Mouse (Mus musculus): ENCODE data around the gene Sh3glb1. TPM values are rescaled to one million over a fixed set of nuclear protein-coding genes. Genes with fewer than 3 reads are reported as not detected.

Gene Sh3glb1
- polyA plus RNA-seq, 1 experiment: 27.1 TPM

DNA sequence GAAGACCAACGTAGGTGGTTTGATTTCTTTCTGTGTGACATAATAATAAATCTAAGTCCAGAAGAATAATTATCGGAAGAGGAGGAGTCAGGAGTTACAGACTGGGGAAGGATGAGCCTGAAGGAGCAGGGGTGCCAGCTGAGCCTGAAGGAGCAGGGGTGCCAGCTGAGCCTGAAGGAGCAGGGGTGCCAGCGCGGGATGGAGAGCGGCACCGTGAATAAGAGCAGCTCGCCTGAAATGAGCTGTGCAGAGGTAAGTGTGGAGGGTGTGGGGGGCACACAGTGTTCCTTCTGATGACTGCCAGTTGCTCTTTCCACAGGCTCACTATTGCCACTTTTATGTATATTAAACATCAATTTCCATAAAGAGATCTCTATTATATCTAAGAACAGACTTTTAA is 5.1 kb downstream of the Sh3glb1 start:
- no peak for DNase-seq (ENCODE audit: low spot score)

GRCm38 (mm10) chr3:144714606-144715005 is 5.5 kb downstream of the Sh3glb1 start:
- DNase-seq (ENCODE audit: low spot score): no peak

DNA sequence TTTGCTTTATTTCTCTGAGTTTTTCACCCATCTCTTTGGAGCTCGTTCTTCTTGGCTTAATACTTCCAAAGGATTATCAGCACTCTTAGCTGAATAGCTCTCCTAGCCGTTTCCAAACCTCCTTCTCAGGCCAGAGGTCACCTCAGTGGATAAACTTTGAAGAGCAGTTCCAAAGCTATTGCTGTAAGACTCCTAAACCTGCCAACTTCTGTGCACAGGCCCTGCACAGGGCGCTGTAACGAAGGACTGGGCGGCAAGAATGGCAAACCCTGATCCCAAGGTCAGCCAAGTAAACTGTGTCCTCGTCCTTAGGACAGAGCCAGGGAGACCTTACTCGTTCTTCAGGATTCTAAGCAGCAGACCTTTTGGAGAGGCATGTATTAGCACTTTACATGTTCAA is 6.0 kb downstream of the Sh3glb1 start:
- no peak for DNase-seq (ENCODE audit: low spot score)

GRCm38 (mm10) chr3:144711607-144712206 is 8.4 kb downstream of the Sh3glb1 start:
- no peak for DNase-seq (ENCODE audit: low spot score)

GRCm38 (mm10) chr3:144708612-144709011 is 11.5 kb downstream of the Sh3glb1 start:
- DNase-seq (ENCODE audit: low spot score): no peak

- DNase-seq (ENCODE audit: low spot score): no peak
These were observed 16.2 kb downstream of the Sh3glb1 start for GRCm38 (mm10) chr3:144703959-144704358.

DNA sequence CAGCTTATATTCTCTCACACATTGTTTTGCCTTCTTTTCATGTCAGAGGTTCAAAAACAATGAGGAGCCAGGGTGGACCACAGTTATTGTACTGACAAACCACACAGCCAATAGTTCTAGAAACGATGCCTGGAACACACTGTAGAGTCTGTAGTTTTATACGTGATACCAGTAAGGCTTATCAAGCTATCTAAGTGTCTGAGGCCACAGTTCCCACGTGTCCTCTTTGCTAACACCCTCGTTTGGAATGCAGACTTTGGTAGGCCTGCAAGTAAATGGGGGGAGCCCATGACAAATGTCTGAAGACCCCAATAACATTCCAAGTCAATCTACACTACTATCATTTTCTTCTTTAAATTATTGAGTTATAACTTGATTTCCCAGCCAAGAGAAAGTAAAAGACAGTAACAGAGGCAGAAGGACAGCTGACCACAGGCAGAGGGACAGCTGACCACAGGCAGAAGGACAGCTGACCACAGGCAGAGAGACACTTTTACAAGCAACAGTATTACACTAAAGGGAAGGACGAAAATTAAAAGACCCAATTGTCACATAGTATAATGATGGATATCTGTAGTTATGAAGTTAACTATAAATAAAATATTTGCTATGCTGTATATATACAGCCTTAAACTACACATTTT is 21.2 kb downstream of the Sh3glb1 start:
- no peak for DNase-seq (ENCODE audit: low spot score)

- no peak for DNase-seq (ENCODE audit: low spot score)
These were observed 22.2 kb downstream of the Sh3glb1 start for GRCm38 (mm10) chr3:144697942-144698341.

DNA sequence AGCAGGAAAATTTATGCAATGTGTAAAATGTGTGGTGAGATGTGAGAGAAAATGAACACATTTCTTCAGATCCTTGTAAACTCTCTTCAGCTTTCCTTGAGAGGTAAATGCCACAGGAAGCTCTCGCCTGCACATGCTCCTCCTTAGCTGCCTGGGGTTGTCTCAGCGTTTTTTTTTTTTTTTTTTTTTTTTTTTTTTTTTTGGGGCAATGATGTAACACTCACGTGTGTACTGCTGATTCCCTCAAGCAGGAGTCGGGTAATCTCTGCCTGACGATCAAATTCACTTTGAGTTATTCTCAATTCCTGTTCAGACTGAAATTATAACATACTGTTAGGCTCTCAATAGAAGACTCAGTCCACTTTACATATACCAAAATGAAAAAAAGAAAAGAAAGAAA is 23.0 kb downstream of the Sh3glb1 start:
- no peak for DNase-seq (ENCODE audit: low spot score)

- DNase-seq (ENCODE audit: low spot score): no peak
These were observed 25.2 kb downstream of the Sh3glb1 start for GRCm38 (mm10) chr3:144694941-144695340.

DNA sequence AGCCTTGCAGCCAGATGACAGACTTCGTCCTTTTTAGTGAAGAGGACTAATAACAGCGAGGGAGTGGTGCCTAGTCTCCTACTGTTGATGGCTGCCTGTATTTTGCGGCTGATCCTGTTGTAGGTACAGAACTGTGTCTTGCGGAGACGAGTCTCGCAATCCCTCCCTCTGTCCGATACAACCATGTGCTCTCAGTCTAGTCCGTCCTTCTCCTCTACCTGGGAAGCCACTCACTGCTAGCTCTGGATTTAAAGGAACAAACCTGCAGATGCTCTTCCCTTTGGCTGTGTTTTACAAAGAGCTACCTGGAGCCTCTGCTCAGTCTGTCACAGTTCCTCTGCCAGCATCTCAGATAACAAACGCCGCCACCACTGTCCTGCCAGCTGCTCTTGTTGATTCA is 26.1 kb downstream of the Sh3glb1 start:
- no peak for DNase-seq (ENCODE audit: low spot score)

GRCm38 (mm10) chr3:144692052-144692451 is 28.1 kb downstream of the Sh3glb1 start:
- no peak for DNase-seq (ENCODE audit: low spot score)

GRCm38 (mm10) chr3:144689236-144689635 is 30.9 kb downstream of the Sh3glb1 start:
- DNase-seq (ENCODE audit: low spot score): no peak

DNA sequence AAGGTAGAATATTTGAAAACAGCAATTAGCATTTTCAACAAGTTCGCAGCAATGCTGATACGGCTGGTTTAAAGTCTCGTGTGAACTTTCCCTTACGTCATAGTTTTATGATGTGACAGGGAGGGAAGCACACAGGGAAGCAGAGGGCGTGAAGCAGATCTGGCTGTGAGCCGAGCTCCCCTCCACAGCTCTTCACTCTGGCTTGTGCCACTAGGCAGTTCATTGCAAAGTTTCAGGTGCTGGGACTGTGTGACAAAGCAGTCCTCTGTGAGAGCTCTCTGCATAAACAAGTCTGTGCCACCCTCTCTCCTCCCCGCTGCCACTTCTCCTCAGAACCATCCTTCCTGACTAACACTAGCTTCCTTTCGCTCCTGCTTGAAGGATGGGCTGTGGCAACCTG is 31.9 kb downstream of the Sh3glb1 start:
- no peak for DNase-seq (ENCODE audit: low spot score)

DNA sequence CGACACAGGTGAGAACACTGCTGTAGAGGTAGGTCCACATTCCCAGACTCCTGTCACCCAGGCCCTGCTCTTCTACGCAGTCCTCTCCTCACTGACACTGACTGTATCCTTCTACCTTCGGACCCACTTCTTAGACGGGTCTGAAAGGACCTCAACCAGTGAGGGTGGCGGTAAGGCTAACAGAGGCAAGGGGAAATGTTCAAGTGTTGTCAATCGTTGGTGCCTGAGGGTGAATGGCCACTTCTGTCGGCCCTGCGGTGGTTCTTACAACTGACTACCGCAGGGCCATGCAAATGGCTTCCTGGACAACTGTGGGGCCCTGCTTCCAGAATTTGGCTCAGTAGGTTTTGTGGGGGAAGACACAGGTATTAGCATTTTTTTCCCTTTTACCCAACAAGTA is 32.5 kb downstream of the Sh3glb1 start:
- DNase-seq (ENCODE audit: low spot score): no peak

- DNase-seq (ENCODE audit: low spot score): no peak
These were observed 34.0 kb downstream of the Sh3glb1 start for GRCm38 (mm10) chr3:144686146-144686545.

DNA sequence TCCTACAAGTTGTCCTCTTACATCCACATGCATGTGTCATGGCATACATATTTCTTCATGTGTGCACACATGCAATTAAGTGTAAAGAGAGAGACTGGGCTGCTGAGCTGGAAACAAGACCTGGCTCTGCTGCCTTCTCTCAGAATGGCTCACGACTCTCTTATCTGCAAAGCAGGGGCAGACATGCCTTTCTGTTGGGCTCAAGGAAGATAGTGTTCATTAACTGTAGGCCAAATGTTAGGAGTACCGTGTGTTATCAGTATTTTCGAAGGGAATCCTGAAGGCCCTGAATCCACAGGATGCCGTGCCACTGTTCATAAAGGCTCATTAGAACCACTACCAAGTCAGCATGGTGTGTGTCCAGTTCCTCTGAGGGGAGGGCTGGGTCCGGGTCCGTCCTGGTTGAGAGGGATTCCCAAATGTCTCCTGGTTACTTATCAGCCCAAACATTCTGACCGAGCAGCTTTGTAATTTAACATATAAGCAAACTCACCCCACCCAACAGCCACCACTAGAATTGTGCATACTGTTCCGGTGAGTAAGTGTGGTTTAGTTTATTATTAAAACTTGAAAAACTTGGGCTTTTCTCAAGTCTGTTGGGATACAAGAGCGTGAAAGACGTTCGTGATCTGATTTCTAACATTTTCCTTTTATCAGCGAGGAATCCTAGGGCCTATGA is 36.9 kb downstream of the Sh3glb1 start:
- no peak for DNase-seq (ENCODE audit: low spot score)

DNA sequence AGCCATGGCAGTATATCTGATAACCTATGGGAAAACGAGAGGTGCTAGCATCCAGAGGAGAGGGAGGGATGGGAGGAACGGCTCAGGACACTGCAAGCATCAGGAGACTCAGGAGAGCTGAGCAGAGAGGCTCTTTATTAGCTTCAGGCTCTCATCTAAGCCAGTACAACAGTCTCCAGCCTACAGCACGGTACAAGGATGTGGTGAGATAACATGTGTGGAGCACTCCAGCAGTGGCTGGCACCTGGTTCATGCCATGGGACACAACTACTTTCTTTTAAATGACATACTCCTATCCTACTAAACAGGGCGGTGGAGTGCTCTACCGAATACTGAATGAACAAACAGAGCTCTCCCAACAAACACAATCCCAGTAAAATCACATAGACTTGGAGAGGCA is 38.6 kb downstream of the Sh3glb1 start:
- no peak for DNase-seq (ENCODE audit: low spot score)

- no peak for DNase-seq (ENCODE audit: low spot score)
These were observed 40.4 kb downstream of the Sh3glb1 start for GRCm38 (mm10) chr3:144679701-144680159.

- no peak for DNase-seq (ENCODE audit: low spot score)
These were observed 41.0 kb downstream of the Sh3glb1 start for GRCm38 (mm10) chr3:144679137-144679536.

- no peak for DNase-seq (ENCODE audit: low spot score)
These were observed 42.4 kb downstream of the Sh3glb1 start for GRCm38 (mm10) chr3:144677751-144678150.

DNA sequence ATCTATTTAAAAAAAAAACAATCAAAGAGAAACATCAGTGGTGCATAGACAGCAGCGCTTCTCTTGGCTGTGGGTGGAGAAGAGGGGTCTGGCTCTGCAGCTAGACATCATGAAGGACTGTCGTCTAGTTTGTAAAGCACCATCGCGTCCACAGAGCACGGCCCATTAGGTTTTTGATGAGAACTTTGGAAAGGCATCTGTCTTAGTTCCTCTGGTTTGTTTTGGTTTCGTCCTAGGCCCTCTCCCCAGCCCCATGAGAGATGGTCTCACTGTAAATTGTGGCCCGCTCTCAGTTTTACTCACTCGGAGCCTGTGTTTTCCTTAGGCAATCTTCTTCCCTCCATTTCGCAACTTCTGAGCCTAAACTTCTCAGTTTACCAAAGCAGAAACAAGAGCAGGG is 43.9 kb downstream of the Sh3glb1 start:
- DNase-seq (ENCODE audit: low spot score): no peak

GRCm38 (mm10) chr3:144672016-144672415 is 48.1 kb downstream of the Sh3glb1 start:
- no peak for DNase-seq (ENCODE audit: low spot score)

Data from urinary bladder, adult 2 months (tissue).